Mouse (Mus musculus) heart, postnatal 0 days (tissue): Measurements from ENCODE around the gene Sh3d21. TPM values are rescaled to one million over a fixed set of nuclear protein-coding genes. Genes with fewer than 3 reads are reported as not detected.
A peak's percentile ranks its signal among the peaks of the same experiment; 100 is the strongest.

ENCODE experiments used
- ATAC-seq: fragments of 200-750 bp; cut with Nextera tagmentation; 2 replicates; pipeline ENCODE4 v1.8.0; 2017; ENCODE audit warnings: low read depth, moderate number of reproducible peaks, moderate library complexity; ENCODE audit not compliant: insufficient read depth
- DNase-seq: peaks from one replicate; pipeline ENCODE4 v3.0.0-alpha.2; 2016; ENCODE audit warnings: low spot score
- H3K27ac ChIP-seq: fragments of 300-500 bp; sonication (generic); 2 replicates; pipeline ENCODE4 v1.5.1; 2014; ENCODE audit warnings: low read depth, mild to moderate bottlenecking
- H3K27me3 ChIP-seq: fragments of 300-500 bp; sonication (generic); 2 replicates; pipeline ENCODE4 v1.6.1; 2014; ENCODE audit warnings: low read length, mixed read lengths; ENCODE audit not compliant: control insufficient read depth, insufficient read depth
- H3K36me3 ChIP-seq: fragments of 300-500 bp; sonication (generic); replicated peaks from 2 replicates; pipeline ENCODE4 v1.6.1; 2014; ENCODE audit warnings: low read length, mixed read lengths; ENCODE audit not compliant: control insufficient read depth, insufficient read depth
- H3K4me1 ChIP-seq: fragments of 300-500 bp; sonication (generic); 2 replicates; pipeline ENCODE4 v1.6.1; 2014; ENCODE audit warnings: antibody characterized with exemption; ENCODE audit not compliant: control insufficient read depth, insufficient read depth
- H3K4me2 ChIP-seq: fragments of 300-500 bp; sonication (generic); 2 replicates; pipeline ENCODE4 v1.6.1; 2014; ENCODE audit warnings: low read depth, mild to moderate bottlenecking, low read length, moderate library complexity
- H3K4me3 ChIP-seq: fragments of 300-500 bp; sonication (generic); 2 replicates; pipeline ENCODE4 v1.5.1; 2014; ENCODE audit warnings: low read depth, low read length
- H3K9ac ChIP-seq: fragments of 300-500 bp; sonication (generic); replicated peaks from 2 replicates; pipeline ENCODE4 v1.6.1; 2014; ENCODE audit warnings: low read depth, low read length, mixed read lengths
- H3K9me3 ChIP-seq: fragments of 300-500 bp; sonication (generic); replicated peaks from 2 replicates; pipeline ENCODE4 v1.6.1; 2016; ENCODE audit warnings: low read length; ENCODE audit not compliant: control insufficient read depth
- CTCF ChIP-seq: IDR thresholded peaks from 2 replicates; pipeline ENCODE4 v1.5.1; 2016; ENCODE audit warnings: antibody characterized with exemption, control low read depth, low read depth
- EP300 ChIP-seq: IDR thresholded peaks from 2 replicates; pipeline ENCODE4 v1.6.1; 2016; ENCODE audit warnings: antibody characterized with exemption, low read depth
- WGBS: fragments of 180-500 bp; shearing (Covaris S2); extraction: QIAGEN DNeasy Blood & Tissue Kit; methylation state at CpG from one replicate; pipeline ENCODE4 v1.1.7; 2014; 5-methylcytosine and 5-hydroxymethylcytosine counted together
- polyA plus RNA-seq: library from polyadenylated mRNA; unstranded; fragments of >200 nt; fragmentation: Nextera tagmentation; extraction: Ambion mirVana; gene quantifications from 2 replicates; pipeline ENCODE4 v1.2.1, GENCODE M21; 2015
- total RNA-seq: library from RNA; depleted of rRNA; stranded (reverse); fragments of >200 nt; gene quantifications from 2 replicates; pipeline ENCODE4 v1.2.3, GENCODE M21; 2014; ENCODE audit warnings: low replicate concordance

Sh3d21 gene
- total and polyA plus RNA-seq, 2 experiments from 2014 or later: 2.2 to 2.6 TPM

GRCm38 (mm10) chr4:126119051-126119450, 44.2 kb downstream of the Sh3d21 start:
- no peak for DNase-seq
- Histone ChIP-seq H3K9ac (no peak overlapping the region), H3K27me3 (no peaks in the 10 kb centered on the region), H3K27ac (no peak overlapping the region), H3K4me1 (peaks cover 11% of the 10 kb centered on the region), H3K9me3 (peaks cover 5% of the 10 kb centered on the region; the same call in 1 of the 2 replicates), H3K4me3 (no peak overlapping the region), H3K36me3 (peaks cover 22% of the 10 kb centered on the region), H3K4me2 (no peak overlapping the region)
- no peak for ATAC-seq
- 79% methylated on average over 1 of the region's 1 CpGs for WGBS
- no peak for TF ChIP-seq CTCF
- no peak for TF ChIP-seq EP300

GRCm38 (mm10) chr4:126118651-126119050, 44.6 kb downstream of the Sh3d21 start:
- Histone ChIP-seq H3K9me3 (peaks cover 5% of the 10 kb centered on the region; the same call in 1 of the 2 replicates), H3K36me3 (peaks cover 18% of the 10 kb centered on the region), H3K9ac (no peak overlapping the region), H3K4me2 (no peak overlapping the region), H3K27me3 (no peaks in the 10 kb centered on the region), H3K27ac (no peak overlapping the region), H3K4me3 (no peak overlapping the region), H3K4me1 (peaks cover 11% of the 10 kb centered on the region)
- DNase-seq (no peak), ATAC-seq (no peak)
- WGBS: 86% methylated on average over 4 of the region's 4 CpGs
- TF ChIP-seq CTCF: no peak
- no peak for TF ChIP-seq EP300

- H3K4me2 ChIP-seq: no peak overlapping the region
- no peaks in the 10 kb centered on the region for H3K27me3 ChIP-seq
- ATAC-seq (no peak), DNase-seq (no peak)
- H3K27ac ChIP-seq: no peak overlapping the region
- no peak for TF ChIP-seq CTCF
- TF ChIP-seq EP300: no peak
- H3K9me3 ChIP-seq: peaks cover 5% of the 10 kb centered on the region; the same call in 1 of the 2 replicates
- H3K4me1 ChIP-seq: peaks cover 10% of the 10 kb centered on the region; the same call in 1 of the 2 replicates
- H3K4me3 ChIP-seq: no peak overlapping the region
- WGBS: 88% methylated on average over 8 of the region's 8 CpGs
- H3K9ac ChIP-seq: no peak overlapping the region
- peaks cover 16% of the 10 kb centered on the region for H3K36me3 ChIP-seq
These were observed 46.2 kb downstream of the Sh3d21 start for GRCm38 (mm10) chr4:126117116-126117515.

- ATAC-seq: no peak
- Histone ChIP-seq H3K27me3 (no peaks in the 10 kb centered on the region), H3K27ac (no peak overlapping the region), H3K4me2 (no peak overlapping the region), H3K9me3 (no peaks in the 10 kb centered on the region), H3K4me3 (no peak overlapping the region), H3K4me1 (peaks cover 21% of the 10 kb centered on the region), H3K36me3 (peaks cover 10% of the 10 kb centered on the region), H3K9ac (no peak overlapping the region)
- no peak for TF ChIP-seq EP300
- no peak for TF ChIP-seq CTCF
- no peak for DNase-seq
- WGBS: 63% methylated on average over 6 of the region's 6 CpGs
These were observed 47.3 kb downstream of the Sh3d21 start for GRCm38 (mm10) chr4:126115871-126116521.

- H3K27me3 ChIP-seq: no peaks in the 10 kb centered on the region
- DNase-seq (no peak), ATAC-seq (no peak)
- 88% methylated on average over 9 of the region's 9 CpGs for WGBS
- H3K9ac ChIP-seq: no peak overlapping the region
- no peak overlapping the region for H3K4me2 ChIP-seq
- H3K4me1 ChIP-seq: peaks cover 27% of the 10 kb centered on the region
- H3K9me3 ChIP-seq: no peaks in the 10 kb centered on the region
- peaks cover 8% of the 10 kb centered on the region for H3K36me3 ChIP-seq
- H3K4me3 ChIP-seq: no peak overlapping the region
- no peak overlapping the region for H3K27ac ChIP-seq
- no peak for TF ChIP-seq EP300
- no peak for TF ChIP-seq CTCF
These were observed 47.9 kb downstream of the Sh3d21 start for GRCm38 (mm10) chr4:126115411-126115810.

- H3K4me3 ChIP-seq: no peak overlapping the region
- no peak overlapping the region for H3K9ac ChIP-seq
- 5% methylated on average over 6 of the region's 6 CpGs for WGBS
- DNase-seq (peak; percentile 66), ATAC-seq (0 out of 2 replicates have a peak, but pooled peaks have one; percentile 14)
- no peaks in the 10 kb centered on the region for H3K9me3 ChIP-seq
- peaks cover 8% of the 10 kb centered on the region for H3K36me3 ChIP-seq
- H3K4me1 ChIP-seq: peaks cover 42% of the 10 kb centered on the region
- no peak overlapping the region for H3K4me2 ChIP-seq
- TF ChIP-seq CTCF (peak; percentile 65), EP300 (no peak)
- no peaks in the 10 kb centered on the region for H3K27me3 ChIP-seq
- H3K27ac ChIP-seq: no peak overlapping the region
These were observed 49.3 kb downstream of the Sh3d21 start for GRCm38 (mm10) chr4:126113943-126114342.
